Mouse (Mus musculus) lung, adult 2 months (tissue): ENCODE measurements at regions not wholly inside any gene's neighbourhood (a gene's known extent, or its start where the extent isn't known, plus 50 kb on each side); places are given as distances from the start of the nearest gene placed in this dataset.

Experiments used
- CTCF ChIP-seq: fragments of 200-500 bp; IDR thresholded peaks from 2 replicates; pipeline ENCODE4 v1.5.1; 2011; ENCODE audit warnings: mild to moderate bottlenecking, low read length, control low read depth; ENCODE audit not compliant: insufficient read depth
- POLR2A ChIP-seq: fragments of 200-500 bp; IDR thresholded peaks from 2 replicates; pipeline ENCODE4 v1.6.1; 2011; ENCODE audit warnings: low read depth, mild to moderate bottlenecking, control low read depth, low read length, borderline replicate concordance; ENCODE audit errors: extremely low read depth

- no peak for TF ChIP-seq CTCF
- no peak for TF ChIP-seq POLR2A
Measured at GRCm38 (mm10) chr7:82990708-82991107, 123.6 kb downstream of the Mex3b start.
